Mouse (Mus musculus) R1 (cell line): ENCODE data around the gene Rin1.
"Not testable (repeated sequence)": the region's sequence is repeated elsewhere in the genome, so short reads cannot be mapped to it uniquely, and the experiment has no call there.

Source experiments
- DNase-seq: peaks from one replicate; pipeline ENCODE4 v3.0.0-alpha.2; 2018; ENCODE audit warnings: low read depth, low spot score

Gene Rin1

DNA sequence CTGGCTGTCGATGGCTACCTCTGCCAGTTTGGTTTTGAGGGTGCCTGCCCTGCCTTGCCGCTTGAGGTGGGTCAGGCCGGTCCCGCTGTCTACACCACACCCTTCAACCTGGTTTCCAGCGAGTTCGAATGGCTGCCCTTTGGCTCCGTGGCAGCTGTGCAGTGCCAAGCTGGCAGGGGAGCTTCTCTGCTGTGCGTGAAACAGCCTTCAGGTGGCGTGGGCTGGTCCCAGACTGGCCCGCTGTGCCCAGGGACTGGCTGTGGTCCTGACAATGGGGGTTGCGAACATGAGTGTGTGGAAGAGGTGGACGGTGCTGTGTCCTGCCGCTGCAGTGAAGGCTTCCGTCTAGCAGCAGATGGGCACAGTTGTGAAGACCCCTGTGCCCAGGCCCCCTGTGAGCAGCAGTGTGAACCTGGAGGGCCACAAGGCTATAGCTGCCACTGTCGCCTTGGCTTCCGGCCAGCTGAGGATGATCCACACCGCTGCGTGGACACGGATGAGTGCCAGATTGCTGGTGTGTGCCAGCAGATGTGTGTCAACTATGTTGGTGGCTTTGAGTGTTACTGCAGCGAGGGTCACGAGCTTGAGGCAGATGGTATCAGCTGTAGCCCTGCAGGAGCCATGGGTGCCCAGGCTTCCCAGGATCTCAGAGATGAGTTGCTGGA, 18.4 kb downstream of the Rin1 start:
- no peak for DNase-seq

DNA sequence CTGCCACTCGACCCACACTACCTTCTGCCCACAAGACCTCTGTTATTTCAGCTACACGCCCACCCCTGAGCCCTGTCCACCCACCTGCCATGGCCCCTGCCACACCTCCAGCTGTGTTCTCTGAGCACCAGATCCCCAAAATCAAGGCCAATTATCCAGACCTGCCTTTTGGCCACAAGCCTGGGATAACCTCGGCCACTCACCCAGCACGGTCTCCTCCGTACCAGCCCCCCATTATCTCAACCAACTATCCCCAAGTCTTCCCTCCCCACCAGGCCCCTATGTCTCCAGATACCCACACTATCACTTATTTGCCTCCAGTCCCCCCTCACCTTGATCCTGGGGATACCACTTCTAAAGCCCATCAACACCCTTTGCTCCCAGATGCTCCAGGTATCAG, 19.2 kb downstream of the Rin1 start:
- no peak for DNase-seq

DNA sequence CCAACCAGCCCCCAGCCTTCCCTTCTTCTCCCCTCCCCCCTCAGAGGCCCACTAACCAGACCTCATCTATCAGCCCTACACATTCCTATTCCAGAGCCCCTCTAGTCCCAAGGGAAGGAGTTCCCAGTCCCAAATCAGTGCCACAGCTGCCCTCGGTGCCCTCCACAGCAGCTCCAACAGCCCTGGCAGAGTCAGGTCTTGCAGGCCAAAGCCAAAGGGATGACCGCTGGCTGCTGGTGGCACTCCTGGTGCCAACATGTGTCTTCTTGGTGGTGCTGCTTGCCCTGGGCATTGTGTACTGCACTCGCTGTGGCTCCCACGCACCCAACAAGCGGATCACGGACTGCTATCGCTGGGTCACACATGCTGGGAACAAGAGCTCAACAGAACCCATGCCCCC, 19.7 kb downstream of the Rin1 start:
- DNase-seq, result no peak

DNA sequence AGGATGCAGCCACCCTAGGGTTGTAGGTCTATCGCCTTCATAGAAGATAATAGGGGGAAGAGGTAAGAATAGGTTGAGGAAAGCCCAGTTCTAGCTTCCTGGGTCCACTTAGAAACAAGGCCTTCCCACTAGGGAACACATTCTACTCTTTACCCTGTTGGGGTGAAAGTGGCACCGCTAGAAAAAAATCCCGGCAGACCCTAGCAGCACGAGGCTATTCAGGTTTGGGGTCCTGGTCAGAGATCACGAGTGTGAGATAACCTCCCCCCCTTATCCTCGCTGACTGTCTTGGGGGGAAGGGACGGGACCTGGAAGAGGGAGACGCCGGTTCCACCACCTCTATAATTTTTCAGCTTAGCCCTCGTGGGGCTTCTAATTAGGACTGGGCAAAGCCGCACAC, 20.8 kb downstream of the Rin1 start:
- DNase-seq, result no peak

DNA sequence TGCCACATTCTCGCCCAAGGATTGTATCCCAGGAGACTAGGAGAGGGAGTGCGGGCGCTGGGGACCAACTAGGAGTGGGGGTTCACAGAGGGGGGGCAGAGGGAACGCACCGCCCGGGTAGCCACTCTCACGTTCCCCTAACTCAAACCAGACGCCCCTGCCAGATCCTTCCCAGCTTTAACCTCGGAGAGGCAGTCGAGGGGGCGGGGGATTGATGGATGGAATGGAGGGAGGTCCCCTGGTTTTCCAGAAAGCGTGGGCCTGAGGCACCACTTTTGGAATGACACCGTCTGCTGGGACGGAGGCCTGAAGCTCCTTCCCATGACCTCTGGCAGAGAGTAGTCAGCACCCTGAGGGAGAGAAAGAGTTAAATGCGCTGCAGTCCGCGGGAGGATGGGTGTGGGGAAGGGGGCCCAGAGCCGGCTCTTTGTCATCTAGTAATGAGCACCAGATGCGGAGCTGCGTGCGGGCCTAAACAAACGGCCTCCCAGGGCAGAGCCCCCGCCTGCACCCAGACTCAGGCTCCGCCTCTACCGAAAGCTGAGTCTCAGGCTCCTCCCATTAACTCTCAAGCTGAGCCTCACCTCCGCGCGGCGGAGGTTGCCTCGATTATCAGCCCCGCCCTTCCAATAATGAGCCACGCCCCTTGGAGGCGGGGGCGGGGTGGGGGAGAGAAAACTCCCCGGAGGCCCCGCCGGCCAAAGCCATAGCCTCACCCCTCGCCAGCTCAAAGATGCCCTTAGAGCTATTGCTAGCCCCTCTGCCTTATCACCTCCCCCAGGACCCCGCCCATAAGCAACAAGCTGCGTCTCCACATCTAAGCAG, 21.5 kb downstream of the Rin1 start:
- DNase-seq, result peak; percentile 96

DNA sequence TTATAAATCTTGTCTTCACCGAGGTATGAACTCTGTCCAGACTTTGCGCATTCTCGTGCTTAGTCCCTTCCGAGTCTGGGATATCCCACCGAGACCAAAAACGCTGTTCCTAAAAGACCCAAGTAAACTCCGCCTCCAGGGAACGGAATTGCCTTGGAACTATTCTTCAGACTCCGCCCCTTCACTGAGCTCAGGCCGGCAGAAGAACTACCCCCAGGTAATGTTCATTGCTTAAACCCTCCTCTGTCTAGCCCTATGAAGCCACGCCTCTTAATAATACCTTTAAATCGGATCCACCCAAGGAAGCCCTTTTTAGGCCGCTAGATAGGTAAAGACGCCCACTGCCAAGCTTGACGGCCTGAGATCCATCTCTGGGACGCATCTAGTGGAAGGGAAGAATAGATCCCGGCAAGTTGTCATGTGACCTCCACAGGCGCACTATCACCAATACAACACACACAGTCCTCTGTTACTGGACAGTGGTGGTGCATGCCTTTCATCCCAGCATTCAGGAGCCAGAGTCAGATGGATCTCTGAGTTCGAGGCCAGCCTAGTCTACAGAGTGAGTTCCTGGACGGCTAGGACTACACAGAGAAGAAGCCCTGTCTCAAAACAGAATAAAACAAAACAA, 22.2 kb downstream of the Rin1 start:
- DNase-seq, result peak; percentile 92

DNA sequence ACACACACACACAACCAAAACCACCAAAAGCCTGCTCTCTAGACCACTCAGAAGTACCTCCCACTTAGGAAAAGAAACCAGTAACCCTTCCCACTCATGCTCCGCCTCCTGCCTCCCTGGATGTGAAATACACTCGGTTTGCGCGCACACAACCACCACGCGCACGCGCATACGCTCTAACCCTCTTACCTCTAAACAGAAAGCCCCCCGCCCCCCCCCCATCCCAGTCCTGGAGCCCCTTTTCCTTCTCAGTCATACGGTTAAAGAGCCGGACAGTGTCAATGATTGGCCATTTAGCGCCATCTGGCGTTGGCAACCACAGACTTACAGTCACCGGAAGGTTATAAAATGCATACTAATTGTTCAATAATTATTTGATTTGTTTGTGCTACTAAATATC, 22.7 kb downstream of the Rin1 start:
- DNase-seq, result peak; percentile 89

DNA sequence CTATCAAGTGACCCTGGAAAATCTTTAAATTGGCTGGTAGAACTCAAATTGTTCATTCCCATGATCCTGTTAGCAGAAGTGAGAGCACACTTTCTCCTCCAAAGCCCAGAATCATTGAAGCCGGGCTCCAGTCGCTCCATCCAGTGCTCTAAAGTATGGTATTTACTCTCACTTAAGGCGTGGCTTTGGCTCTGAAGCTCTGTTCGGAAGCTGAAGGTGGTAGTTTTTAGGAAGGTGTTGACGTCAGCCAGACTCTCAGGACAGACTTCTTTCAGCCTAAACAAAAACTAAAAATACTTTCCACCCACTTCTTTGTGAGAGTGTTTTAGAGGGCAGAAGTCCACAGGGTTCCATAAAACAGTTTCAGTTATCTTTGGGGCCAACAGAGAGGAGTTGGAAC, 23.2 kb downstream of the Rin1 start:
- DNase-seq, result no peak

DNA sequence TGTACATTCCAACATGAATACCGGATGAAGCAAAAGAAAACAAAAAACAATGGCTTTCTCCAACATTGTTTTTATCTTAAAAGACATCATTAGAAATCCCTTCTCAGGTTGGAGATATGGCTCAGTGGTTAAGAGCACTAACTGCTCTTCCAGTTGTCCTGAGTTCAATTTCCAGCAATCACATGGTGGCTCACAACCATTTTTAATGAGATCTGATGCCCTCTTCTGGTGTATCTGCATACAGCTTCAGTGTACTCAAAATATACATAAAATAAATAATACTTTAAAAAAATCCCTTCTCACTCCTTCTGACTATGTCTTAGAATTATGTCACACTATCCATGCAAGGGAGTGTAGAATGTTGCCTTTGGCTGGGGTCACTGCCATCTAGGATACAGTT, 29.0 kb downstream of the Rin1 start:
- no peak for DNase-seq

DNA sequence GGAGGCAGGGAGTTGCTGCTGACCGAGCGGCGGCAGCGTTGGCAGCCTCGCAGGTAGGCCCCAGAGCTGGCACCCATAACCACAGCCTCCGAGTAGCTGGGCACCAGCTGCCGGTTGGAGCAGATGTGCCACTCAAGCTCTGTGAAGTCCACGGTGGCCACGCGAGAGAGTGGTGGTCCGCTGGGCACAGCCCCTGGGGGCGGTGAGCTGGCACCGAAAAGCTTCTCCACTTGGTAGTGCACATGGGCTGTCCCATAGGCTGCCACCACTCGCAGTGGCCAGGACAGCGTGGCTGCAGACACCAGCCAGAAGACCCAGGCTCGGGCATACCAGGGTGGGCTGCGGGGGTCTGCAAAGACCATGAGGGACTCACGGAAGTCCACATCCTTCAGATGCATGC, 31.7 kb downstream of the Rin1 start:
- DNase-seq, result no peak

DNA sequence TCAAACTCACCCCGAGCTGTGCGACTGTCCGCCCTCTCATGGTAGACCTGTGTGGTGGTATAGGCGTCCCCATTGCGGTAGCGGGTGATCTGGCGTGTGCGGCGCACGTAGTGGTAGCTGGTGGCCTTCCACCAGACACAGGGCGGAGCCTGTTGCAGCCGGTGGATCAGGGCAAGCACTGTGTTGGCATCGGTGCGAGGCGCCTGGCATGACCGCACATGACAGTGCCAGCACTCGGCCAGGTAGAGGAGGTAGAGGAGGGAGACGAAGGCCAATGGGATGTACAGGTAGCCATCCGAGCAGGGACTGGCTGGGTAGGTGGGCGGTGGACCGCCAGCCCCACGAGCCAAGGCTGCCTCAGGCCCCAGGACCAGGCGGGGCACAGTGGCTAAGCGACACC, 32.3 kb downstream of the Rin1 start:
- no peak for DNase-seq

DNA sequence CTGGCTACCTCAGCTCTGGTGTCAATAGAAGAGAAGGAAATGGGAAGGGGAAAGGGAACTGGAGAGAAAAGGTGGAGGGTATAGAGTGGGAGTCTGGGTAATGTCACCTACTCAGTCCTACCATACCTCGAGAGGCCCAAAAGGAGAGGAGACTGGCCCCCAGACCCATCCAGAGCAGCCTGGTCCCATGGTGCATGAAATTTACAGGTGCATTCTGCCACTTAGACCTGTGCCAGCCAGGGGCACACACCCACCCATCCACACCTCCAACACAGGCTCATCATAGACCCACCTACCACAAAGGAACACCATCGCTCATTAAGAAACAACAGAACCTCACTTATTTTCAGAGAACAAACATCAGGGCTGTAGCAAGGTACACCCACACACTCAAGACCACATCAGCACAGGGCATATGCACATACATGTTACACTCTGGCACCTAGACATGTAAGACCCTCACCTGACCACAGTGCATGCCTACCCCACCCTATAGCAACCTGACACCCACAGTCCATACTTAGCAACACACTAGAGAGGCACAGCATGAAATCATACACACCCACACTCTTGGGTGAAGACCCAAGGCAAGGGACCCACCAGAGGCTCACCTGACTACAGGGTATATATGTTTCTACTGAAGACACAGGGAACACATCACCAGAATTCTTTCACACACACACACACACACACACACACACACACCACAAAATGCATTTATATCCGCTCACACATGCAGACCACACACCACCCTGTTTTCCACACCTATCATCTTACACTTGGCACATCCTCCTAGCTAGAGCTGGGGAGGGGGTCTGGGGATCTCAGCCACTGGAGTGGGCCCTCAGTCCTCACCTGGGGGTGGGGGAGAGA, 33.9 kb downstream of the Rin1 start:
- DNase-seq, result no peak

DNA sequence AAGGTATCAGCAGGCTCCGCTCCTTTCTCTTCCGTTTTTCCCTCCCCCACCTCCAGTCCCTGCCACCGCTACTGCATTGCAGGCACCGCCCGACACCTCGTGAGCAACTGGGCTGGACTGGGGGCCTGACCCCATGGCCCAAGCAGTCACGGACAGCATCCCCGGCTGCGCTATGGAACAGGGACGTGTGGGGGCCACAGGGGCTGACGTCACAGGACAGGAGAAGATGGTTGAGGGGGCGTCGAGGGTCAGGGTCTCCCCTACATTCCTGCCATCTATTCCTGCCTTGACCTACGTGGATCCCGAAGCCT, 34.5 kb downstream of the Rin1 start:
- no peak for DNase-seq

DNA sequence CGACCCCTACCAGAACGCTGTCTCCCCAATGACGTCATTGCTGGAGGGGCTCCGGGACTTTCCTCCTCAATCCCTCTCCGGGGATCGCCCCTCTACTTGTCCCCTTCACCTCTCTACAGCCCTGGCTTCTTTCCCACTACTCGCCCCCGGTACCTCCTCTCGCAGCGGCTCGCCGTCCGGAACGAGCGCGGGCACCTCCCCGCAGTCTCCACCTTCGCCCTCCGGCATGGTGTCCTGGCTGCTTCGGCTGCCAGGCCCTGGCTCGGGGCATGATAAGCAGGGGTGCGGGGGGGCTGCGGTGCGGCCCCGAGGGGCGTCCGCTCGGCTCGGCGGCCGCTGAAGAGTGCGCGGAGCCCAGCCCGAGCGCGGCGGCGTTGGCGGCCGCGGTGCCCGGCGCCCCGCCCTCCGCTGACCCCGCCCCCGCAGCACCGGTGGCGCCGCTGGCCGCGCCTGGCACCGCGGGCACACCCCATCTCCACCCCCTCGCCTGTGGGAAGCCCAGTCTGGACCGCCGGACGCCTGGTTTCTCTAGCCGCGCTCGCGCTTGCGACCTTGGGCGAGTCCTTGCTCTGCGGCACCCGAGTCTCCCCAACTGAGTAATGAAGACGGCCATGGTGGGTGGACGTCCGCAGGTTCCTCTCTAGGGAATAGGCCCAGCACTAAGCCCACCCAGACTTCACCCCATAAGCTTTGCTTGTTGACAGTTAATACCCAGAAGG, 35.0 kb downstream of the Rin1 start, which contains the start of gene Tmem151a:
Gene Tmem151a, minus strand, starts transcription at position 387 of the 719 bp plus-strand sequence.
- DNase-seq, result no peak

DNA sequence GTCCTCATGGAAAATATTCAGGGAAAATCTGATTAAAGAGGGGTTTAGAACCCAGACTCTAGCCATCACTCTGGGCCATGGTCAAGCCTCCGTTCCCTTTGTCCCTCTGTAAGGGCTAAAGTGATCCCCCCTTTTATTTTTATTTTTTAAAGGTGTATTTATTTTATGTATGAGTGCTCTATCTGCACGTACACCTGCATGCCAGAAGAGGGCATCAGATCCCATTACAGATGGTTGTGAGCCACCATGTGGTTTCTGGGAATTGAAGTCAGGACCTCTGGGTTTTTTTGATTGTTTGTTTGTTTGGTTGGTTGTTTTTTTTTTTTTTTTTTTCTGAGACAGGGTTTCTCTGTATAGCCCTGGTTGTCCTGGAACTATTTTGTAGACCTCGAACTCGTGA, 36.3 kb downstream of the Rin1 start:
- not testable (repeated sequence) for DNase-seq

DNA sequence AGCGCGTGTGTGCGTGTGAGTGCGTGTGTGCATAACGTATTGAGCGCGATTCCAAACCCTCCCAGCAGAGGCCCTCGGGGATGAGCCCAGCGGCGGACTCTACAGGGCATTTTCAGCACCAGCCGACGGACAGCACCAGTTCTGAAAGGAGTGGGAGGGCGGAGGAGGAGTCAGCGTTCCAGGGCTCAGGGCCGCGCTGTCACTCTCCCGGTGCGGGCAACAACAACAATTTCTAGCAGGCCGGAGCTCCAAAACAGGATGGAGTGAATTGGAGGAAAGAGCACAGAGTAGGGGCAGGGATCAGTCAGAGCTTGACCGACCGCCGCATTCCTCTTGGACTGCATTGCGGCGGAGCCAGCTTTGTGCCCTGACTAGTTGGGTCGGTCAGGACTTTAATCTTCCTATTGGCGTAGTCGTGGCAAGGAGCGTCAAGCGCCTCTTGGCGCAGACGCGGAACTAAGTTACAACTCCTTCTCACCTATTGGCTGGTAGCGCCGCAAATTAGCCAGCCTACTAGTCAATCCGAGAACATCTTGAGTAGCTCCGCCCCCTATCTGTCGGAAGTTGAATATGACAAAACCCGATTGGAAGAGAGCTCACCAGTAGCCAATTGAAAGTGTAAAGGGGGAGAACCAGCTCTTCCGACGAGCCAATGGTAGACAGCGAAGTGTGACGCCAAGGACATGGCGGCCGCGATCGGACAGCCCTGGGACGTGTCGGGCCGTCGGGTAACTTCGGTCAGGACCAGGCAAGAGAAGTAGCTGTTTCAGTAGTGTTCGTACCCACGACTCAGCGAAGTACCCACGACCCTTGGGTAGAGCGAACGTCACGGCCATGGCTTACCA, 37.8 kb downstream of the Rin1 start, which contains the start of gene Yif1a:
Gene Yif1a, plus strand, starts transcription at position 655 of the 845 bp plus-strand sequence.
- DNase-seq, result peak; percentile 100

DNA sequence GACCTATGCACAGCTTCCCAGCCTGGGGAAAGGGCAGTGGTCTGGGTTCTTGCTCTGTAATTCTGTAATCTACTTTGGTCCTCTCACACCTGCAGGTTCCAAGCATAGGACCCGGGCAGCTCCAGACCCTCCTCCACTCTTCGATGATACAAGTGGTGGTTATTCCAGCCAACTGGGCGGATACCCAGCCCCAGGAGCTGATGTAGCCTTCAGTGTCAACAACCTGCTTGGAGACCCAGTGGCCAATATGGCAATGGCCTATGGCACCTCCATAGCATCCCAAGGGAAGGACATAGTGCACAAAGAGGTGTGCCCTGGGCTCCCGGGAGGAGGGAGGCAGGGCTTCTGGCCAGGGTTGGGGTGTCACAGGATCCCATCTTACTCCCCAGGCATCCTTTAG, 39.0 kb downstream of the Rin1 start:
- DNase-seq, result no peak

DNA sequence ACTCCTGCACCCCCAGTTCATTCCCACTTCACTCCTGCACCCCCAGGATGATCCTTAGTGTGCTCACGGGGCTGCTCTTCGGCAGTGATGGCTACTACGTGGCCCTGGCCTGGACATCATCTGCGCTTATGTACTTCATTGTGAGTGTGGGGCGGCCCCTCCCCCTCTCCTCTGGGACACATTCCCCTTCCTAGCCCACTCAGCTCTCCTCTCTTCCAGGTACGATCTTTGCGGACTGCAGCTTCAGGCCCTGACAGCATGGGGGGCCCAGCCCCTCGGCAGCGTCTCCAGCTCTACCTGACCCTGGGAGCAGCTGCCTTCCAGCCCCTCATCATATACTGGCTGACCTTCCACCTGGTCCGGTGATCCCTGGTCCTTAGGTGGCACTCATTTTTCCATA, 41.8 kb downstream of the Rin1 start:
- DNase-seq, result no peak

DNA sequence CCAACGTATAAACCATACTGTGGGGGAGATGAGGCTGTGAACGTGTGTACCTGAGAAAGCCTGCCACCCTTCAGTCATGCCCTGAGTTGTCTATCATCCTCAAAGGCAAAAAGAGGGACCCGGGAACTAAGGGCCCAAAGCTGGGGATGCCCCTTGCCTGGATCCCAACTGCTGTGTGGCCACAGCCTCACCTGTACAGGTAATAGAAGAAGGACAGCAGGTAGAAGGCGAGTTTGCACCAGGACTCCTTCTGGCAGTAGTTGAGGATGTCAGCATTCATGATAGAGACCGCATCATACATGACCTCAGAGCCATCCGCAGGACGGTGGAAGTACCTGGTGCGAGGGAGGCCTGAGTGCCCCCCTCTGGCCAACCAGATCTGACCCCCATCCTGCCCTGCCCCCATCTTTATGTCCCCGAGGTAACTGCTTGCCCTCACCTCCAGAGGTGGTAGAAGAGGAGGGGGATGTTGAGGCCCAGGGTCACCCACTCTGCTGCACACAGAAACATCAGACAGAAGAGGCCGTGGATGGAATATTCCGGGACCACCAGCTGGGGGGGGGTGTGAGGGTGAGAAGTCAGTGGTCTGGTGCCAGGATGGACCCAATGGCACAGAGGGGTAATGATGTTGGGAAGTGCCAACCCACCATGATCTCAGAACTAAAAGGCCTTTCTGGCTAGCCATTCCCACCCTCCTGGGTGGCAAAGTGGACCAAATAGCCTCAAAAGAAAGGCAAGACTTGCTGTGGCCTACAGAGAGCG, 43.4 kb downstream of the Rin1 start:
- no peak for DNase-seq

DNA sequence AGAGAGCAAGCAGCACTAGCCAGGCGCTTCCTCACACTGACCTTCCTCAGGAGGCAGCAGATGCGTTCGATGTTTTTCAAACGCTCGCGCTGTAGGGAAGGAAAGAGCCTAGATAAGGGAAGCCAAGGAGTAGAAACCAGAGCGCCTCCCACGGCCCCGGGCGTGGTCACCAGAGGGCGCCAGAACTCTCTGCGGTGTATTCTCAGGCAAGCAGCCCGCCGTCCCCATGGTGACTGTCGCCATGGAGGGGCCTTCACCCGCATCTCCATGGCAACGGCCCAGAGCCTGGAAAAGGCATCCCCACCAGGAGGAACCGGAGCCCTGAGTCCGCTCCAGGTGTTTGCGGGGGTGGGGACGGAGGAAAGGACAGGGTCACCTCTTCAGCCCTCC, 44.0 kb downstream of the Rin1 start:
- peak; percentile 97 for DNase-seq
